Mouse (Mus musculus) cerebellum, adult 8-10 months (tissue): ENCODE measurements around the gene Mcemp1.

ENCODE experiments used
- DNase-seq: peaks from one replicate; pipeline ENCODE4 v3.0.0; 2022

The Mcemp1 gene

GRCm38 (mm10) chr8:3665507-3665906 lies at the start of gene Mcemp1:
Gene Mcemp1 (plus strand): TSS chr8:3665754.
- DNase-seq, result no peak

GRCm38 (mm10) chr8:3621199-3621970 lies 44.2 kb upstream of the Mcemp1 start, which contains the start of the genes Xab2 and Pet100:
Gene Xab2 (minus strand): TSS chr8:3621316.
Gene Pet100 (plus strand): TSS chr8:3621548.
- DNase-seq, result peak; percentile 98

GRCm38 (mm10) chr8:3622119-3622518 lies 43.4 kb upstream of the Mcemp1 start:
- no peak for DNase-seq

- DNase-seq, result no peak
Observed at GRCm38 (mm10) chr8:3625445-3625844, 40.1 kb upstream of the Mcemp1 start, which contains the start of gene Pcp2. Gene Pcp2 (minus strand): TSS chr8:3625545.

- no peak for DNase-seq
Observed at GRCm38 (mm10) chr8:3626971-3627370, 38.6 kb upstream of the Mcemp1 start.

GRCm38 (mm10) chr8:3628014-3628413 lies 37.5 kb upstream of the Mcemp1 start:
- DNase-seq, result no peak

GRCm38 (mm10) chr8:3630647-3631477 lies 34.7 kb upstream of the Mcemp1 start, which contains the start of gene Stxbp2:
Gene Stxbp2 (plus strand): TSS chr8:3630955.
- peak; percentile 78 for DNase-seq

- DNase-seq, result no peak
Observed at GRCm38 (mm10) chr8:3631478-3631875, 34.1 kb upstream of the Mcemp1 start.

- no peak for DNase-seq
Observed at GRCm38 (mm10) chr8:3645804-3646203, 19.8 kb upstream of the Mcemp1 start.

- no peak for DNase-seq
Observed at GRCm38 (mm10) chr8:3646824-3647531, 18.6 kb upstream of the Mcemp1 start.

- DNase-seq, result no peak
Observed at GRCm38 (mm10) chr8:3647561-3647960, 18.0 kb upstream of the Mcemp1 start.

- DNase-seq, result no peak
Observed at GRCm38 (mm10) chr8:3648268-3648667, 17.3 kb upstream of the Mcemp1 start.

GRCm38 (mm10) chr8:3648990-3649389 lies 16.6 kb upstream of the Mcemp1 start:
- DNase-seq, result no peak

GRCm38 (mm10) chr8:3652845-3653244 lies 12.7 kb upstream of the Mcemp1 start:
- DNase-seq, result no peak

- no peak for DNase-seq
Observed at GRCm38 (mm10) chr8:3654726-3655508, 10.6 kb upstream of the Mcemp1 start.

- no peak for DNase-seq
Observed at GRCm38 (mm10) chr8:3655526-3655925, 10.0 kb upstream of the Mcemp1 start, which contains the start of gene Retn. Gene Retn (plus strand): TSS chr8:3655770.

- DNase-seq, result no peak
Observed at GRCm38 (mm10) chr8:3656725-3657381, 8.7 kb upstream of the Mcemp1 start.

- no peak for DNase-seq
Observed at GRCm38 (mm10) chr8:3660889-3661288, 4.7 kb upstream of the Mcemp1 start.

- DNase-seq, result no peak
Observed at GRCm38 (mm10) chr8:3664405-3664804, 1.1 kb upstream of the Mcemp1 start.

- no peak for DNase-seq
Observed at GRCm38 (mm10) chr8:3670388-3670787, 4.8 kb downstream of the Mcemp1 start.

- peak; percentile 92 for DNase-seq
Observed at GRCm38 (mm10) chr8:3671980-3672491, 6.5 kb downstream of the Mcemp1 start, which contains the start of gene Fcor. Gene Fcor (minus strand): TSS chr8:3672362.
